Mouse (Mus musculus): ENCODE measurements around the gene Pi4k2a. TPM values are rescaled to one million over a fixed set of nuclear protein-coding genes. Genes with fewer than 3 reads are reported as not detected.

Pi4k2a gene
- total RNA-seq, 2 experiments from 2014 or later = 17.2 to 20.6 TPM

DNA sequence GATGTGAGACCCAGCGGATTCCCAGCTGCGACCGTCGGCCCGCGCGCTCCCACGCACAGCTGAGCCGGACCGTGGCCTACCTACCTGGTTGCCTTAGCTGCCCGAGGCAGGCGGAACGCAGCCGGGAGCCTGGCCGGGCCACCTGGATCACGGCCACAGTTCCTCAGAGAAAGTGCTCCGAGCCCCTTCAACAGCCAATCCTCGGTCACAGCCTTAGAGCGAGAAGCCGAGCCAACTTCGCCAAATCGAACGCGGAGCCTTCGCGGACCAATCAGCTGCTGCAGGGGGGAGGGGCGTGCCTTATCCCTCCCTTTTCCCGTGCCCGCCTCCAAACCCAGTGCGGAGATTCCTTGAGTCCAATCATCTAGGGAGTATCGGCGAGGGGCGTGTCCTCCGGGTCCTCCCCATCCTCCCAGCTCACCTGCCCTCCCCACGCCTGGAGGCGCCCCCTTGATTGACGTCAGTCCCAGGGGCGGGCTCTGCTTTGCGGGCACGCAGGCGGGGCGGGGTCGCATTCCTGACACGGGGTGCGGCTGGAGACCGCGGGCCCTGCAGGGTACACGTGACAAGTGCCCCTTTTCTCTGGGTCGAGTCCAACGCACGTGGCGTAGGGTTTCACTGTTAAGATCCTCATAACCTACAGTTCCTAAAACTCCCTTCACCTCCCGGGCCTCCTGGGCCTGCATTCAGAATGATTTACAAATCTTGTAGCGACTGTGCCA lies 38.7 kb downstream of the Pi4k2a start, which contains the start of gene Avpi1:
Gene Avpi1 (minus strand): TSS at position 273 of the 722 bp plus-strand sequence.
- intact Hi-C loops (cut with DNase I) = no loop called here
- peak; percentile 95 for DNase-seq

DNA sequence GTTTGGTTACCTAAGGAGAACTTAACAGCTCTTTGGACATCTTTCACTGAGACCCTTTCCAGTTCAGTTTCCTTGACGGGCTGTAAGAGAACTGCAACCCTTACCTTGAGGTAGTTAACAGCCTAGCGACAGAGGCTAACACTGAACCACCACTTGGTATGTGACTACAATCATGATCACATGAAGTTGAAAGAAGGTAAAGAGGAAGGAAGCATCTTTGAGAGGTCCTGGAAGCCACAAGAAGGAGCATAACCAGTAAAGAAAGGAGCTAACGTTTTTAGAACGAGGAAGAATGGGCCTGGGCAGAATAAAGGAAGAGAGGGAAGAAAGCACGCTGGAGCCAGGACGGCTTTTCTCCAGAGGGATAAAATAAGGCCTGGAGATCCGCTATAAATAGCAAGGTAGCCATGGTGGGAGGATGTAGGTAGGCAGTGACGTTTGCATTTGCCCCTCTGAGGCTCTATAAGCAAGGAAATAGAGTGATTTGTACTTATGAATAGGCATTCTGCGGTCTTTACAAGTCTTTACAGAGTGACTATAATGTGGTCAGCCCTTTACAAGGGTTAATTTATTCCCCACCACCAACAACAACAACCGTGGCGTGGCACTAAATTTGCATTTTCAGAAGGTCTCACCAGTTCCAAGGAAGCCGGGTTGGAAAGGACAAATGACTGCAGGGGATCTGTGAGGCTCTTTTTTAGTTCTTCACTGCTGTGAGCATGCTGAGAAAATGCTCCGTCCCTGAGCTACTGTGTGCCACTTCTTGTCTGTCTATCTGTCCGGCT lies 39.4 kb downstream of the Pi4k2a start:
- no peak for DNase-seq
- intact Hi-C loops (cut with DNase I) = no loop called here

DNA sequence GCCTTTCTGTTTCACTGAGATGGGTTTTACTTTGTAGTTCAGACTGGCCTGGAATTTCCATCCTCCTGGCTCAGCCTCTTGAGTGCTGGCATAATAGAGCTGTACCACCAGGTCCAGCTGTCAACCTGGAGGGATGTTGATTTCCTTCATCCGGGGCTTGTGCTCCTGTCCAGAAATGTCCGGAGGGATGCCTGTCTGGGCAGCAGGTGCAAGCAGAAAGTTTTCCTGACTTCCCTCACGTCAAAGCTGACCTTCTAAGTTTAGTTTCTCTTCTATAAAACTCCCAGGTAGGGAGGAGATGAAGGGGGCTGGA lies 40.0 kb downstream of the Pi4k2a start:
- intact Hi-C loops (cut with DNase I) = no loop called here
- DNase-seq = no peak

DNA sequence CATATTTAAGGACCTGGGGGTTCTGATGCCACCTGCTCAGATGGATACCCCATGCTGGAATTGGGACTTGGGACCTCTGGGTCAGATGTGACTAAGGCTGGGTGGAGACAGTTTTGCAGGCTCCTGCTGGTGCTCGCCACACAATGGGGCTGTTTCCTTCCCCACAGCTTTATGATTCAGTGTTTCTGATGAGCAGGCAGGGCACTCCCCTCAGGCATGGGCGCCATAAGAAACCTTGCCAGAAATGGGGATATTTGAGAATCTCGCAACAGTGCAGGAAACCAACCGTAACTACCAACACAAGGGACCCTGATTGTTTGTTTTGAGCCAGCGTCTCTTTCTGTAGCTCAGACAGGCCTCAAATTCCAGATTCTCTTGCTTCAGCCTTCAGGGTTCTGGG lies 40.8 kb downstream of the Pi4k2a start:
- DNase-seq = no peak

DNA sequence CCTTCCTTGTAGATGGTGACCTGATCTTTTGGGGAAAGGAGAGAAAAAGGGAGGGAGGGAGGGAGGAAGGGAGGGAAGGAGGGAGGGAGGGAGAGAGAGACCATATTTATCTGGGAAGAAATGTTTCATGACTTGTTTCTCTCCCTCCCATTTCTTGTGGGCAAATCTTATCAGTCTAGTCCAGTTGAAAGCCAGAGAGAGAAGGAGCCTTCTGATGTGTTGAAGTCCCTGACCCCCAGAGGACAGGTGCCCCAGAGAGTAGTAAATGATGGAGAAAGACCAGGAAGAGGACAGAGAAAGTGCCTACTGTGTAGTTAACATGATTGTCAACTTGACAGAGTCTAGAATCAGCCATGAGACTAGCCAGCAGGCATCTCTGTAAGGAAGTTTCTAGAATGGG lies 44.8 kb downstream of the Pi4k2a start:
- intact Hi-C loops (cut with DNase I) = no loop called here
- DNase-seq = no peak

More for the DNA sequence above, 40.8 kb downstream of the Pi4k2a start:
- intact Hi-C loops (cut with DNase I) = no loop called here

DNA sequence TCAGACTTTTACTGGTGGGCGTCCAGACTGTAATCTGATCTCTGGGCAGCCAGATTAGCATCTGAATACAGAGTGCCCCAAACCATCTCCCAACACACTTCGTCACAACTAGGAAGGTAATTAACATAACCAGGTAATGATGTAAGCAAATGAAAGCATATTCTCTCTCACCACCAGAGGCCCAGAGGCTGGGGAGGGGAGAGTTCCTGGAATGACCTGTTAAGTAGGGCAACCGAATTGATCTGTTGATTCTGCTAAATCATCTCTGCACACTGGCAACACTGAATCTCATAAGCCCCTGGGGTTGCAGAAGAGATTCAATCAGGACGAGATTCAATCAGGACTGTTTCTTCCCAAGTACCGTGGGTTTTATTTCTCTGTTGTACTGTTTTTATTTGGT lies 45.9 kb downstream of the Pi4k2a start:
- DNase-seq = no peak
- intact Hi-C loops (cut with DNase I) = no loop called here

DNA sequence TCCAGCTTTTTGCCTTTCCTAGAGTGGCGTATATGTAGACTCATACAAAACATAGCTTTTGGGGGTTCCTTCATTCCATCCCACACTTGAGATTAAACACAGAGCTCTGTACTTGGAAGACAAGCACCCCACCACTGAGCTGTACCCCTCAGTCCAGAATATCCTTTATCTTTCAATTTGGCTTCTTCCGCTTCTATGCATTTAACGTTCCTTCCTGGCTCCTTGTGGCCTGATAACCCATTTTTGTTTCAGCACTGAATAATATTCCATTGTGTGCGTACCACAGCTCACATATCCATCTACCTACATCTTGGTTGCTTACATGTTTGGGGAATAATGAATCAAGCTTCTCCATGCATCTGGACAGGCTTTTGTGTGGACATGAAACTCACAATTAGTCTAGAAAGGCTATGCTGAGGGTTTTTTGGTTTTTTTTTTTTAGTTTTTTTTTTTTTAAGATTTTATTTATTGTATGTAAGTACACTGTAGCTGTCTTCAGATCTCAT lies 47.0 kb downstream of the Pi4k2a start:
- no peak for DNase-seq
- intact Hi-C loops (cut with DNase I) = no loop called here

DNA sequence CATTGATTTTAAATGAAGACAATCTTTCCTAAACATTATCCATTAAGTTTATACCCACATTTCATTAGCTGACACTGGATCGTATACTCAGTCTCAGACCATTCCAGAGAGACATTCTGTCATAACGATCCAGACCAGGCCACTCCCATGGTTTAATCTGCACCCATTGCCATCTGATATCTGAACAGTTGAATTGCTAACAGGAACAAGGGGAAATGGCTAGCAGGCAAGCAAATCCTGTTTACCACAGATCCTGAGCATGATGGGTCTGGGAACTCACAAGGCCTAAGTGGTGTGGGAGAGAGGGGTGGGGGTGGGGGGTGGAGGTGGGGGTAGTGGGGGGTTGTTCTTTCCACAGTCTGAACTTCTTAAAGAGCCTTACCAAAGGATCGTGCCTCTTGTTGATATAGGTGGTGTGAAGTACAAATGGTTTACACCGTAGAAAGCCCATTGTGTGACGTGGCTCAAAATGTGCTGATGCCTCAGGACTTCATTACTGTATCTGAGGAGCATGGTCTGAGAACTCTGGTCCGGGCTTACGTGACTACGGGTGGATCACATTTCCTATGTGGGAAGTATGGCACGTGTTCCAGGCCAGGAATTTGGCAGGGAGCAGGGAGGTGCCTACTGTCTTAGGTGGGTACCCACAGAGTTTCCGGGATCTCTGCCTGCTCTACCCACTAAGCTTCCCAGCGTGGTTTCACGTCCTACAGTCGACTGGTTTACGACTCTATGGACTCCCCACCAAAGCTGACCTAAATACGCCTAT lies 48.4 kb downstream of the Pi4k2a start:
- intact Hi-C loops (cut with DNase I) = no loop called here
- DNase-seq = no peak

DNA sequence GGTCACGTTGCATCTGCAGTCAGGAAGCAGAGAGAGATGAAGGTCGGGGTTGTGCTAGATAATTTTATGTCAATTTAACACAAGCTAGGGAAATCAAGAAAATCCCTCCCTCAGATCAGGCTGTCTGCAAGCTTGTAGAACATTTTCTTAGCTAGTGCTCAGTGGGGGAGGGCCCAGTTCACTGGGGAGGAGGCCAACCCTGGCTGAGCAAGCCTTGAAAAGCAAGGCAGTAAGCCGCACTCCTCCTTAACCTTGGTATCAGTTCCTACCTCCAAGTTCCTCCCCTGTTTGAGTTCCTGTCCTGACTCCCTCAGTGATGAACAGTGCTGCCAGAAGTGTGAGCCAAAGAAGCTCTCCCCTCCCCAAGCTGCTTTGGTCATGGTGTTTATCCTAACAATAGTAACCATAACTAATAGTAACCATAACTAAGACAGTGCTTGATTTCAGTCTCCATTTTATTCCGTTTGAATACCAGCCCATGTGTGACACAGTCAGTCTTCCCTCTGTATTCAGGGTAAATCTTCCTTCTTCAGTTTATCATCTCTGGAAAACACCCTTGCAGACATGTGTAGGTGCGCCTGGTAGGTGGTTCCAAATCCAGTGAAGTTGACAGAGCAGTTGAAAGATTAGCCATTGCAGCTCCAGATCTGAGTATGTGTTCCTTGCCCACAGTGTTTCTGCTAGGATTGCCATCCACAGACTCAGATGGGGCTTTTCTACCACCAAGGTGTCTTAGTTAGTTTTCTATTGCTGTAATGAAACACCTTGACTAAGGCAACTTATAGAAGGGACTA lies 49.7 kb downstream of the Pi4k2a start:
- DNase-seq = no peak
- intact Hi-C loops (cut with DNase I) = no loop called here

DNA sequence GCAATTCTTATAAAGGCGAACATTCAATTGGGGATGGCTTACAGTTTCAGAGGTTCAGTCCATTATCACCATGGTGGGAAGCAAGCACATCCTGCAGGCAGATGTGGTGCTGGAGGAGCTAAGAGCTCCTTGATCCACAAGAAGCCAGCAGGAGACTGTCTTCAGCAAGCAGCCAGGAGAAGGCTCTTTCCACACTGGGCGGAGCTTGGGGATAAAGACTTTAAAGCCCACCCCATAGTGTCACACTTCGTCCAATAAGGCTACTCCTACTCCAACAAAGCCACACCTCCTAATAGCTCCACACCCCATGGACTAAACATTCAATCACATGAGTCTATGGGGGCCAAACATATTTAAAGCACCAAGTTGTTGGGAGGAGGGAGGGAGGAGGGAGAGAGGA lies 51.7 kb downstream of the Pi4k2a start:
- no peak for DNase-seq
- intact Hi-C loops (cut with DNase I) = no loop called here

DNA sequence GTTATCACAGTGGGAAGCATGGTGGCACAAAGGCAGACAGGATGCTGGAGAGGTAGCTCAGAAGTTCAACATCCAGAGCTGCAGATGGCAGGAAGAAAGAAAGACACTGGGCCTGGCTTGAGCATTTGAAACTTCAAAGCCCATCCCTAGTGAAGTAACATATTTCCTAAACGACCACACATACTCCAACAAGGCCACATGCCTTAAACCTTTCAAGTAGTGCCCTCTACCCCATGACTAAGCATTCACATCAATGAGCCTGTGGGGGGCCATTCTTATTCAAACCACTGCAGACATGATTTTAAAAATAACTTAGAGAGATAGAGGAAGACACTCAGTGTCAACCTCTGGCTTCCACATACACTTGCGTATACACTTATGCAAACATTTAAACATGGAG lies 52.5 kb downstream of the Pi4k2a start:
- no peak for DNase-seq
- intact Hi-C loops (cut with DNase I) = no loop called here

DNA sequence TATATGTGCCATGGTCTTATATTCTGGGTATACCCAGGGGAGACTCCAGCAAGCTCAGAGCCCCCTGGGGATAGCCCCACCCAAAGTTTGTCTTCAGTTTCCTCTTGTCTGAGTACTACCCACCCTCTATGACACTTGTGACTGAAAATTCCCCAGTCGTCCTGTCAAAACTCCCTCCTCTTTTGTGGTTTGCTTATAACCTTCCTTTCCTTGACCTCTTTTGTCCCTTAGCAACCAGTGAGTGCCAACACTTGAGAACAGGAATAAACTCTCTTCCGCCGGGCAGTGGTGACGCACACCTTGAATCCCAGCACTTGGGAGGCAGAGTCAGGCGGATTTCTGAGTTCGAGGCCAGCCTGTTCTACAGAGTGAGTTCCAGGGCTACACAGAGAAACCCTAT lies 53.8 kb downstream of the Pi4k2a start:
- intact Hi-C loops (cut with DNase I) = loop anchor here (1.0 kb wide), 1 partner anchor 22 kb away; no protein-coding TSS in a partner anchor
- no peak for DNase-seq

DNA sequence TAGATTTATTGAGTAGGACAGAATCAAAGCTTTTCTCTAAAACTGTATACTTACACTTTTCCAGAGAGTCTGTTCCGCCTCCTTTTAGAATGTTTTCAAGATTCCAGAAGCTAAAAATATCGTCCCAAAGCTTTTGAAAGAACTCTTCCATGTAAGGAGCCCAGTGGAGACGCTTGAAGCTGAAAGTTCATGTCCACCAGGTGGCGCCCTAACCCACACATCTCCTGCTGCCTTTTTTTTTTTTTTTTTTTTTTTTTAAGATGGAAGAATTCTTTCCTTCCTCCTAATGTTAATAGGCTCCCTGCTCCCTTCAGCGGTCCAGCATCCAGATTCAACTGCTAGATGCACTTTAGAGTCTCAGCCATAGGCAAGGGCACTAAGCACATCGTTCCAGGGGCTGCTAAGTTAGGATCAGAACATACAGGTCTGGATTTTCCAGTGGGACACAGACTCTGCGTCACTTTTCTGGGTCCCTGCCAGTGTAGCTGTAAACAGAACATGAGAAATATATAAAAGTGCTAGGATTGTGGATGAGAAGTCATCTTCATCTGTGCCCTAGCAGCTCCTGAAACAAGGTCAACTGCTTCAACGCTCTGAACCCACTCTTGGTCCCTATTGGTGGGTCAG lies 54.4 kb downstream of the Pi4k2a start:
- intact Hi-C loops (cut with DNase I) = loop anchor here (1.0 to 5.0 kb wide), 2 partner anchors 22 to 107 kb away; partner anchors contain the start of gene Ankrd2
- DNase-seq = peak; percentile 88 to 92

DNA sequence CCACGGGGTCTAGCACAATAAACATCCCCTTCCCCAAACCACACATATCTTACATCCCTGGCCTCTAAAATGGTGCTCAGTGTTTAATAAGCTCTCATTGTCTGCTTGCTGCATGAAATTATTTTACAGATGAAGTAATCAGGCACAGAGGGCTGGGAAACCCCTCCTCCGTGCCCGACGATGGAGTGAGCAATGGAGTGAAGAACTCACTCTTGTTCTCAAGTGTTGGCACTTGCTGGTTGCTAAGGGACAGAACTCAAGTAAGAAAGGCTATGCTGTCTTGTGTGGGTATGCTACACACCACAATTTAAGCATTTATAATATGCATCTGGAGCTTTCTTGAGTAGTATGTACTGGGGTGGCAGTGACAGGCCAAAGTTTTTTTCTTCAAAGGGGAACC lies 54.9 kb downstream of the Pi4k2a start:
- intact Hi-C loops (cut with DNase I) = loop anchor here (5.0 kb wide), 1 partner anchor 108 kb away; the partner anchor contains the start of gene Ankrd2

DNA sequence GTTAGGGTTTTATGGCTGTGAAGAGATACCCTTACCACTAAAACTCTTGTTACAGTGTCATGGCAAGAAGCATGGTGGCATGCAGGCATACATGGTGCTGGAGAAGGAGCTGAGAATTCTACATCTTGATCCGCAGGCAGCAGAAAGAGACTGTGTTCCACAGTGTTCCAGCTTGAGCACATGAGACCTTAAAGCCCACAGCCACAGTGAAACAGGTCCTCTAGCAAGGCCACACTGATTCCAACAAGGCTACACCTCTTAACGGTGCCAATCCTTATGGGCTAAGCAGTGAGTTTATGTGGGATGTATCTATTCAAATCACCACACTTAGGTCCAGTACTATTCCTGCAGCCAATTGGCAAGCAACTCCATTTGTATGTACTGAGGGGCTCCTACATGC lies 55.5 kb downstream of the Pi4k2a start:
- intact Hi-C loops (cut with DNase I) = loop anchor here (5.0 kb wide), 1 partner anchor 108 kb away; the partner anchor contains the start of gene Ankrd2

More for the DNA sequence above, 54.9 kb downstream of the Pi4k2a start:
- no peak for DNase-seq

DNA sequence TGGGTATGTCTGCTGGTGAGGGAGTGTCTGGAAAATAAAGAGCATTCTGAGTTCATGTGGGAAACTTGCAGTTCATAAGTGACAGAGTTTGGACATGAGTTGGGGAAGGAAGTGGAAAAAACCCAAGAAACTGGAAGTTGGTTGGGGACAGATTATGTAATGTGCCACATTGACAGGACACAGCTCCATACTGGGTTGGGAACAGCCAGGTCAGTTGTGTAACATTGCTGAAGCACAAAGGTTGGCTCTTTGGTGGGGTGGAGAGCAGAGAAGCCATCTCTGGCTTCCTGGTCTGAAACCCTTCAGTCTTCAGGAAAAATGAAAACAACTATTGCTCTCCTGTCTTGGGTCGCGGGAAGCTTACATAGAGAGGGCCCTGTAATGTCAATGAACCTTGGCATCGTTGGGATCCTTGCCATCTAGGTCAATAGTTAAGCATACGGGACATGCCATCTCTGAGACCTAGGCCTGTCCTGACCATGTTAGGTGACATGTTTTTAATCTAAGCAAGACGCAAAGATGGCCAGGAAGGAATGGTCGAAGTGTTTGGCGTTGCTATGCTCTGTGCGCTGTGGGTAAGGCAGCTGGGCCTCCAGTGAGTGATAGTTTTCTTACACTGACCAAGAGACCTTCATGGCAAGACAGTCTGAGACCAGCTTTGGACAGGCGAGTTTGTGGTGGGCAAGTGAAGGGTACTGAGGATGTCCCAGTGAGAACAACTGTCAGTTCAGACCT lies 56.2 kb downstream of the Pi4k2a start:
- intact Hi-C loops (cut with DNase I) = loop anchor here (5.0 kb wide), 1 partner anchor 109 kb away; the partner anchor contains the start of gene Ankrd2
- no peak for DNase-seq

More for the DNA sequence above, 55.5 kb downstream of the Pi4k2a start:
- no peak for DNase-seq

DNA sequence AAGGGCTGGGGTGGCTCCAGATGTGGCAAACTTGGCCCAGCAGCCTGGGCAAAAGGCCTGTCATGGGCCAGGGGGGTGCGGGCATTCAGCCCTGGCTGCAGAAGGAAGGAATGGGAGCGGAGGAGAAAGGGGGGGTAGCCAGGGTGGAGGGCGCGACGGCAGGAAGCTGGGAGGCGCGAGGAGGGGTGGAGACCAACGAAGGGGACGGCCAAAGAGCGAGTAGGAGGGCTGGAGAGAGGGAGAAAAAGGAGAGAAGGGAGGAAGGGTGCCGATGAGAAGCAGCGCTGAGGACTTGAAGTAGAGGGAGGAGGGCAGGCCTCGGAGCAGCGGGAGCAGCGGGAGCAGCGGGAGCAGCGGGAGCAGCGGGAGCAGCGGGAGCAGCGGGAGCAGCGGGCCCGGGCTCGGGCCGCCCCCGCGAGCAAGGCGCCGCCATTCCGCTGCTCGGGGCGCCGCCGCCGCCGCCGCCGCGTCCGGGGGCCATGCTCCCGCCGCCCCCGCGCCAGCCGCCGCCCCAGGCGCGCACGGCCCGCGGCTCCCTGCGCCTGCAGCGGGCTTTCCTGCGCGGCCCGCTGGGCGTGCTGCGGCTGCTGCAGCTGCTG lies 57.0 kb downstream of the Pi4k2a start, which contains the start of gene Marveld1:
Gene Marveld1 (plus strand): TSS at position 231 of the 599 bp plus-strand sequence.
- peak; percentile 81 to 83 for DNase-seq
- intact Hi-C loops (cut with DNase I) = loop anchor here (5.0 kb wide), 1 partner anchor 110 kb away; the partner anchor contains the start of gene Ankrd2
